Mouse (Mus musculus): ENCODE data around the gene Unkl. TPM values are rescaled to one million over a fixed set of nuclear protein-coding genes. Genes with fewer than 3 reads are reported as not detected.
A peak's percentile ranks its signal among the peaks of the same experiment; 100 is the strongest.

Unkl gene
- polyA plus RNA-seq (2015; fragmentation: Nextera tagmentation; extraction: Ambion mirVana): 9.7 and 11.8 TPM in 2 replicates

- Histone ChIP-seq H3K36me3 (peaks cover 23% of the 10 kb centered on the region), H3K9ac (peak within 1 kb of the TSS; percentile 91), H3K27me3 (no peaks in the 10 kb centered on the region), H3K4me3 (peak within 1 kb of the TSS; percentile 99), H3K9me3 (no peaks in the 10 kb centered on the region), H3K27ac (peak within 1 kb of the TSS; percentile 86), H3K4me2 (peak within 1 kb of the TSS; percentile 89), H3K4me1 (peaks cover 36% of the 10 kb centered on the region)
- peak; percentile 29; the same call in 1 of the 2 replicates for ATAC-seq (ENCODE audit: insufficient number of reproducible peaks, insufficient read depth, low FRiP score, low TSS enrichment, low read depth)
- WGBS: under 1% methylated on average over 97 of the region's 104 CpGs
Measured at GRCm38 (mm10) chr17:25188150-25189031, at the start of gene Unkl. TSS of gene Unkl (plus strand) at chr17:25188397.

- Histone ChIP-seq H3K36me3 (peaks cover 18% of the 10 kb centered on the region; the same call in 1 of the 2 replicates), H3K4me3 (no peak overlapping the region), H3K4me2 (no peak overlapping the region), H3K4me1 (peaks cover 8% of the 10 kb centered on the region), H3K9ac (no peak overlapping the region), H3K27ac (no peak overlapping the region), H3K9me3 (no peaks in the 10 kb centered on the region), H3K27me3 (no peaks in the 10 kb centered on the region)
- 97% methylated on average over 1 of the region's 1 CpGs for WGBS
- no peak for ATAC-seq (ENCODE audit: insufficient number of reproducible peaks, insufficient read depth, low FRiP score, low TSS enrichment, low read depth)
Measured at GRCm38 (mm10) chr17:25138803-25139202, 49.4 kb upstream of the Unkl start.

GRCm38 (mm10) chr17:25139960-25140359 is 48.2 kb upstream of the Unkl start:
- H3K27ac ChIP-seq: no peak overlapping the region
- H3K27me3 ChIP-seq: no peaks in the 10 kb centered on the region
- no peaks in the 10 kb centered on the region for H3K4me1 ChIP-seq
- no peak overlapping the region for H3K9ac ChIP-seq
- no peaks in the 10 kb centered on the region for H3K9me3 ChIP-seq
- 75% methylated on average over 4 of the region's 4 CpGs for WGBS
- H3K4me2 ChIP-seq: no peak overlapping the region
- no peak for ATAC-seq (ENCODE audit: insufficient number of reproducible peaks, insufficient read depth, low FRiP score, low TSS enrichment, low read depth)
- H3K4me3 ChIP-seq: no peak overlapping the region
- peaks cover 27% of the 10 kb centered on the region; the same call in 1 of the 2 replicates for H3K36me3 ChIP-seq

GRCm38 (mm10) chr17:25162161-25162560 is 26.0 kb upstream of the Unkl start, which contains the start of gene Ccdc154:
TSS of gene Ccdc154 (plus strand) at chr17:25162461.
- no peak within 1 kb of the TSS for H3K27ac ChIP-seq
- H3K4me3 ChIP-seq: no peak within 1 kb of the TSS
- no peaks in the 10 kb centered on the region for H3K27me3 ChIP-seq
- peaks cover 46% of the 10 kb centered on the region for H3K36me3 ChIP-seq
- H3K9me3 ChIP-seq: no peaks in the 10 kb centered on the region
- 82% methylated on average over 1 of the region's 1 CpGs for WGBS
- H3K9ac ChIP-seq: peak within 1 kb of the TSS; percentile 37; the same call in 1 of the 2 replicates
- H3K4me1 ChIP-seq: no peaks in the 10 kb centered on the region
- ATAC-seq (ENCODE audit: insufficient number of reproducible peaks, insufficient read depth, low FRiP score, low TSS enrichment, low read depth): no peak
- H3K4me2 ChIP-seq: no peak within 1 kb of the TSS

- no peak overlapping the region for H3K4me2 ChIP-seq
- no peaks in the 10 kb centered on the region for H3K4me1 ChIP-seq
- H3K36me3 ChIP-seq: peaks cover 36% of the 10 kb centered on the region
- 66% methylated on average over 7 of the region's 7 CpGs for WGBS
- ATAC-seq (ENCODE audit: insufficient number of reproducible peaks, insufficient read depth, low FRiP score, low TSS enrichment, low read depth): no peak
- no peaks in the 10 kb centered on the region for H3K27me3 ChIP-seq
- H3K27ac ChIP-seq: no peak overlapping the region
- no peaks in the 10 kb centered on the region for H3K9me3 ChIP-seq
- H3K9ac ChIP-seq: peak overlapping the region; percentile 37; the same call in 1 of the 2 replicates
- H3K4me3 ChIP-seq: no peak overlapping the region
Measured at GRCm38 (mm10) chr17:25163387-25163786, 24.8 kb upstream of the Unkl start.

- Histone ChIP-seq H3K27ac (no peak overlapping the region), H3K27me3 (no peaks in the 10 kb centered on the region), H3K9ac (no peak overlapping the region), H3K4me3 (no peak overlapping the region), H3K4me2 (no peak overlapping the region), H3K36me3 (peaks cover 24% of the 10 kb centered on the region), H3K9me3 (no peaks in the 10 kb centered on the region), H3K4me1 (no peaks in the 10 kb centered on the region)
- no peak for ATAC-seq (ENCODE audit: insufficient number of reproducible peaks, insufficient read depth, low FRiP score, low TSS enrichment, low read depth)
- 88% methylated on average over 3 of the region's 3 CpGs for WGBS
Measured at GRCm38 (mm10) chr17:25164770-25165169, 23.4 kb upstream of the Unkl start.

- H3K9ac ChIP-seq: no peak overlapping the region
- WGBS: 59% methylated on average over 6 of the region's 6 CpGs
- no peaks in the 10 kb centered on the region for H3K9me3 ChIP-seq
- H3K27me3 ChIP-seq: no peaks in the 10 kb centered on the region
- H3K27ac ChIP-seq: no peak overlapping the region
- H3K4me3 ChIP-seq: no peak overlapping the region
- no peaks in the 10 kb centered on the region for H3K4me1 ChIP-seq
- no peak for ATAC-seq (ENCODE audit: insufficient number of reproducible peaks, insufficient read depth, low FRiP score, low TSS enrichment, low read depth)
- peaks cover 11% of the 10 kb centered on the region for H3K36me3 ChIP-seq
- no peak overlapping the region for H3K4me2 ChIP-seq
Measured at GRCm38 (mm10) chr17:25165970-25166671, 22.1 kb upstream of the Unkl start.

- H3K4me1 ChIP-seq: no peaks in the 10 kb centered on the region
- no peak overlapping the region for H3K4me3 ChIP-seq
- no peaks in the 10 kb centered on the region for H3K36me3 ChIP-seq
- H3K9me3 ChIP-seq: no peaks in the 10 kb centered on the region
- no peak overlapping the region for H3K9ac ChIP-seq
- WGBS: 88% methylated on average over 2 of the region's 2 CpGs
- no peak overlapping the region for H3K4me2 ChIP-seq
- no peak for ATAC-seq (ENCODE audit: insufficient number of reproducible peaks, insufficient read depth, low FRiP score, low TSS enrichment, low read depth)
- no peak overlapping the region for H3K27ac ChIP-seq
- no peaks in the 10 kb centered on the region for H3K27me3 ChIP-seq
Measured at GRCm38 (mm10) chr17:25169706-25170105, 18.5 kb upstream of the Unkl start.

- ATAC-seq (ENCODE audit: insufficient number of reproducible peaks, insufficient read depth, low FRiP score, low TSS enrichment, low read depth): no peak
- peaks cover 8% of the 10 kb centered on the region; the same call in 1 of the 2 replicates for H3K4me1 ChIP-seq
- whole genome bisulfite sequencing: 94% methylated on average over 3 of the region's 3 CpGs
Measured at GRCm38 (mm10) chr17:25172558-25172957, 15.6 kb upstream of the Unkl start.

GRCm38 (mm10) chr17:25175411-25175810 is 12.8 kb upstream of the Unkl start, which contains the start of gene Gm38655:
TSS of gene Gm38655 (minus strand) at chr17:25175471.
- WGBS: 39% methylated on average over 9 of the region's 9 CpGs
- no peak within 1 kb of the TSS for H3K27ac ChIP-seq
- peaks cover 8% of the 10 kb centered on the region; the same call in 1 of the 2 replicates for H3K4me1 ChIP-seq
- H3K36me3 ChIP-seq: no peaks in the 10 kb centered on the region
- no peak; the same call in 1 of the 2 replicates for ATAC-seq (ENCODE audit: insufficient number of reproducible peaks, insufficient read depth, low FRiP score, low TSS enrichment, low read depth)
- peaks cover 9% of the 10 kb centered on the region; the same call in 1 of the 2 replicates for H3K27me3 ChIP-seq
- H3K4me3 ChIP-seq: no peak within 1 kb of the TSS
- H3K9me3 ChIP-seq: no peaks in the 10 kb centered on the region
- H3K4me2 ChIP-seq: no peak within 1 kb of the TSS
- no peak within 1 kb of the TSS; the same call in 1 of the 2 replicates for H3K9ac ChIP-seq

More at GRCm38 (mm10) chr17:25172558-25172957, 15.6 kb upstream of the Unkl start:
- Histone ChIP-seq H3K27me3 (peaks cover 6% of the 10 kb centered on the region; the same call in 1 of the 2 replicates), H3K27ac (no peak overlapping the region), H3K4me3 (no peak overlapping the region), H3K9ac (0 out of 2 replicates have a peak overlapping the region, but pooled peaks have one; percentile 40), H3K9me3 (no peaks in the 10 kb centered on the region), H3K4me2 (no peak overlapping the region), H3K36me3 (no peaks in the 10 kb centered on the region)

GRCm38 (mm10) chr17:25183232-25183631 is 5.0 kb upstream of the Unkl start:
- H3K27ac ChIP-seq: no peak overlapping the region
- peak overlapping the region; percentile 96; the same call in 1 of the 2 replicates for H3K4me3 ChIP-seq
- no peaks in the 10 kb centered on the region for H3K9me3 ChIP-seq
- H3K36me3 ChIP-seq: no peaks in the 10 kb centered on the region
- ATAC-seq (ENCODE audit: insufficient number of reproducible peaks, insufficient read depth, low FRiP score, low TSS enrichment, low read depth): no peak
- H3K9ac ChIP-seq: 0 out of 2 replicates have a peak overlapping the region, but pooled peaks have one; percentile 91
- H3K27me3 ChIP-seq: peaks cover 10% of the 10 kb centered on the region; the same call in 1 of the 2 replicates
- peak overlapping the region; percentile 99 for H3K4me2 ChIP-seq
- peaks cover 23% of the 10 kb centered on the region for H3K4me1 ChIP-seq
